Mouse (Mus musculus): ENCODE data around the gene Ccser1. TPM values are rescaled to one million over a fixed set of nuclear protein-coding genes. Genes with fewer than 3 reads are reported as not detected.
"Not testable (repeated sequence)": the region's sequence is repeated elsewhere in the genome, so short reads cannot be mapped to it uniquely, and the experiment has no call there.

The Ccser1 gene
- total and polyA plus RNA-seq, 3 experiments, result 0.45 to 1.7 (median 0.94) TPM

DNA sequence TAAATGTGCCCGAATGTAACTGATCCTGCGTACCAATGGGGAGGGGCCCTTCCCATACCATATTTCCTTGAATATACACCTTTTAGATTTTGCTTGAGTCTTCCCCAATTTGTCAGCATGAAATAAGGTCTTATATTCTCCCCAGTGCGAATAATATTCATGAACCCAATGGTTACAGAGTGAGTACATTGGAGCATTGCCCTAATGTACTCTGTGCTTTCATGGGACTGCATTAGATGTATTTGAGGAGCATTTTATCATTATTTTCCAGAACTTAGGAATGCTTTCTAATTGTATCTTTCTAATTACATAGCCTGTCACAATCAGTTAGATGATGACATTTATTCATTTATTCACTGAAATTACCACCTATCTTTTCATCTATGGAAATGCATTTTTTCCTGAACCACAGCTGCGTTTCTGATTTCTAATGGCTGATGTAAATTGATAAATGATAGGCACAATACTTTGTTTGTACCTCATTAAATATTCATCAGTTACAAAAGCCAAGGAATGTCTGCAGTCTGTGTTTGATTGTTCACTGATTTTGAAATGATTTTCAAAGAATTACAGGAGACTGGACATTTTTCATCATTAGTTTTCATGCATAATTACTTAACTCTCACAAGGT, 67.8 kb downstream of the Ccser1 start:
- no peak for DNase-seq
- Histone ChIP-seq H3K9ac (ENCODE audit: low read depth, low read length) (no peak overlapping the region), H3K27ac (no peak overlapping the region), H3K27me3 (ENCODE audit: control insufficient read depth, insufficient read depth, low read length) (no peaks in the 10 kb centered on the region), H3K36me3 (ENCODE audit: control insufficient read depth, insufficient read depth, low read length) (no peaks in the 10 kb centered on the region), H3K79me2 (replicated peaks; ENCODE audit: control insufficient read depth, insufficient read depth, low read length) (no peaks in the 10 kb centered on the region), H3K4me3 (no peak overlapping the region), H3K4me1 (ENCODE audit: control insufficient read depth, insufficient read depth, low read length) (no peaks in the 10 kb centered on the region)
- intact Hi-C loops (cut with DNase I), result no loop called here
- TF ChIP-seq EP300 (IDR thresholded peaks at IDR 0.05; ENCODE audit: insufficient read depth, low read depth, low read length) (no peak), POLR2A (IDR thresholded peaks at IDR 0.05; ENCODE audit: insufficient read depth, low read depth, low read length) (no peak), CTCF (IDR thresholded peaks at IDR 0.05) (no peak)
- 76% methylated on average over 4 of the region's 4 CpGs for WGBS

- TF ChIP-seq POLR2A (IDR thresholded peaks at IDR 0.05; ENCODE audit: insufficient read depth, low read depth, low read length) (no peak), EP300 (IDR thresholded peaks at IDR 0.05; ENCODE audit: insufficient read depth, low read depth, low read length) (no peak), CTCF (IDR thresholded peaks at IDR 0.05) (no peak)
- intact Hi-C loops (cut with DNase I), result no loop called here
- WGBS, result 83% methylated on average over 2 of the region's 2 CpGs
- no peaks in the 10 kb centered on the region for H3K36me3 ChIP-seq (ENCODE audit: control insufficient read depth, insufficient read depth, low read length)
- no peak for DNase-seq
- H3K4me3 ChIP-seq, result no peak overlapping the region
- no peak overlapping the region for H3K9ac ChIP-seq (ENCODE audit: low read depth, low read length)
- H3K4me1 ChIP-seq (ENCODE audit: control insufficient read depth, insufficient read depth, low read length), result no peaks in the 10 kb centered on the region
- H3K27me3 ChIP-seq (ENCODE audit: control insufficient read depth, insufficient read depth, low read length), result no peaks in the 10 kb centered on the region
- H3K79me2 ChIP-seq (replicated peaks; ENCODE audit: control insufficient read depth, insufficient read depth, low read length), result no peaks in the 10 kb centered on the region
- H3K27ac ChIP-seq, result no peak overlapping the region
Observed at GRCm38 (mm10) chr6:61248700-61249099, 68.6 kb downstream of the Ccser1 start.

- WGBS, result 53% methylated on average over 1 of the region's 1 CpGs
- no peak for TF ChIP-seq POLR2A (IDR thresholded peaks at IDR 0.05; ENCODE audit: insufficient read depth, low read depth, low read length)
- no peak for TF ChIP-seq EP300 (IDR thresholded peaks at IDR 0.05; ENCODE audit: insufficient read depth, low read depth, low read length)
- no peak for TF ChIP-seq CTCF (IDR thresholded peaks at IDR 0.05)
- Histone ChIP-seq H3K9ac (ENCODE audit: low read depth, low read length) (no peak overlapping the region), H3K4me1 (ENCODE audit: control insufficient read depth, insufficient read depth, low read length) (no peaks in the 10 kb centered on the region), H3K4me3 (no peak overlapping the region), H3K27ac (no peak overlapping the region), H3K27me3 (ENCODE audit: control insufficient read depth, insufficient read depth, low read length) (no peaks in the 10 kb centered on the region), H3K79me2 (replicated peaks; ENCODE audit: control insufficient read depth, insufficient read depth, low read length) (no peaks in the 10 kb centered on the region), H3K36me3 (ENCODE audit: control insufficient read depth, insufficient read depth, low read length) (no peaks in the 10 kb centered on the region)
- intact Hi-C loops (cut with DNase I), result no loop called here
- DNase-seq, result no peak
Observed at GRCm38 (mm10) chr6:61251232-61251631, 71.1 kb downstream of the Ccser1 start.

DNA sequence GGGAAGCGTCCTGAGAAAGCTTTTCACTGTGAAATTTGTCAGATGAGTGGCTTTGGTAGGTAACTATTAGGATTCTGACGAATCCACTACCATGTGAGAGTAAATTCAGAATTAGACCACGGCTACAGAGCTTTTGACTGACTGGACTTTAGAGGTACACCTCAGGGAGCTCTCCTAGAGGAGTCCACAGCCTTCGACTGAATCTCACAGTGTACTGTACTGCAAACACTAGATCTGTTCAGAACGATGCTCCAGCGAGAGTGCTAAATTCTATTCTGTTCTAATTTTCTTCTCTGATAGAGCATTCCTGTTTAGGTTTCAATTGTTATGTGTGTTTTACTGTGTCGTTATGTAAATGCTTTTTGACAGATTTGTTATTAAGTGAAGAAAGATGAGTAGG, 72.8 kb downstream of the Ccser1 start:
- Histone ChIP-seq H3K9ac (ENCODE audit: low read depth, low read length) (no peak overlapping the region), H3K27ac (no peak overlapping the region), H3K27me3 (ENCODE audit: control insufficient read depth, insufficient read depth, low read length) (no peaks in the 10 kb centered on the region), H3K4me1 (ENCODE audit: control insufficient read depth, insufficient read depth, low read length) (no peaks in the 10 kb centered on the region), H3K36me3 (ENCODE audit: control insufficient read depth, insufficient read depth, low read length) (no peaks in the 10 kb centered on the region), H3K79me2 (replicated peaks; ENCODE audit: control insufficient read depth, insufficient read depth, low read length) (no peaks in the 10 kb centered on the region), H3K4me3 (no peak overlapping the region)
- DNase-seq, result no peak
- TF ChIP-seq POLR2A (IDR thresholded peaks at IDR 0.05; ENCODE audit: insufficient read depth, low read depth, low read length) (no peak), EP300 (IDR thresholded peaks at IDR 0.05; ENCODE audit: insufficient read depth, low read depth, low read length) (no peak), CTCF (IDR thresholded peaks at IDR 0.05) (no peak)
- intact Hi-C loops (cut with DNase I), result no loop called here
- WGBS, result 82% methylated on average over 7 of the region's 7 CpGs

DNA sequence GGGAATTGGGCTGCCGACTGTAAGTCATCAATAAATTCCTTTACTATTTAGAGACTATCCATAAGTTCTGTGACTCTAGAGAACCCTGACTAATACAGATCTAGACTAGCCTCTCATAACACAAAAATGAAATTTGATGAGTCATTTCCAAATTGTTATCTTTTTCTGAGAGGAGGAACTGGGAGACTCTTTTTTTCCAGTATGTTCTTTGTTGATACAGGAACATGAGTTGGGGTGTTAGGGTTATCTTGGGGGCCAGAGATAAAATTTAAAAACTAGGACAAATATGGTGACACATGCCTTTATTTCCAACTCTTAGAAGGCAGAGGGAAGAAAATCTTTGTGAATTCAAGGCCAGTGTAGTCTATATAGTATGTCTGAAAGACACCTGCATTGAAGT, 75.8 kb downstream of the Ccser1 start:
- H3K36me3 ChIP-seq (ENCODE audit: control insufficient read depth, insufficient read depth, low read length); H3K4me3 ChIP-seq; intact Hi-C loops (cut with DNase I); H3K27me3 ChIP-seq (ENCODE audit: control insufficient read depth, insufficient read depth, low read length); H3K9ac ChIP-seq (ENCODE audit: low read depth, low read length); H3K79me2 ChIP-seq (replicated peaks; ENCODE audit: control insufficient read depth, insufficient read depth, low read length); H3K27ac ChIP-seq; DNase-seq; H3K4me1 ChIP-seq (ENCODE audit: control insufficient read depth, insufficient read depth, low read length): not testable (repeated sequence)
- 89% methylated on average over 1 of the region's 1 CpGs for WGBS

GRCm38 (mm10) chr6:61258847-61259634, 78.9 kb downstream of the Ccser1 start:
- no peaks in the 10 kb centered on the region for H3K79me2 ChIP-seq (replicated peaks; ENCODE audit: control insufficient read depth, insufficient read depth, low read length)
- H3K4me3 ChIP-seq, result no peak overlapping the region
- DNase-seq, result no peak
- H3K4me1 ChIP-seq (ENCODE audit: control insufficient read depth, insufficient read depth, low read length), result peaks cover 3% of the 10 kb centered on the region; the same call in 1 of the 2 replicates
- no peak overlapping the region for H3K27ac ChIP-seq
- no peaks in the 10 kb centered on the region for H3K36me3 ChIP-seq (ENCODE audit: control insufficient read depth, insufficient read depth, low read length)
- WGBS, result 69% methylated on average over 10 of the region's 10 CpGs
- no peak overlapping the region for H3K9ac ChIP-seq (ENCODE audit: low read depth, low read length)
- intact Hi-C loops (cut with DNase I), result no loop called here
- TF ChIP-seq CTCF (IDR thresholded peaks at IDR 0.05) (no peak), EP300 (IDR thresholded peaks at IDR 0.05; ENCODE audit: insufficient read depth, low read depth, low read length) (no peak), POLR2A (IDR thresholded peaks at IDR 0.05; ENCODE audit: insufficient read depth, low read depth, low read length) (no peak)
- H3K27me3 ChIP-seq (ENCODE audit: control insufficient read depth, insufficient read depth, low read length), result no peaks in the 10 kb centered on the region

All from heart, adult 2 months (tissue).